Mouse (Mus musculus) lung, embryonic 16.5 days (tissue): ENCODE measurements at regions not wholly inside any gene's neighbourhood (a gene's known extent, or its start where the extent isn't known, plus 50 kb on each side); places are given as distances from the start of the nearest gene placed in this dataset.

Experiments used
- ATAC-seq: fragments of 200-750 bp; cut with Nextera tagmentation; 2 replicates; pipeline ENCODE4 v1.8.0; 2017; ENCODE audit warnings: low read depth, mild to moderate bottlenecking, moderate library complexity
- H3K27ac ChIP-seq: fragments of 300-500 bp; sonication (generic); 2 replicates; pipeline ENCODE4 v1.5.1; 2014; ENCODE audit warnings: mild to moderate bottlenecking, control low read depth, low read length
- H3K27me3 ChIP-seq: fragments of 300-500 bp; sonication (generic); 2 replicates; pipeline ENCODE4 v1.6.1; 2014; ENCODE audit warnings: low read depth, low read length, mixed read lengths; ENCODE audit not compliant: control insufficient read depth, insufficient read depth
- H3K36me3 ChIP-seq: fragments of 300-500 bp; sonication (generic); 2 replicates; pipeline ENCODE4 v1.6.1; 2014; ENCODE audit warnings: low read length; ENCODE audit not compliant: control insufficient read depth, insufficient read depth
- H3K4me1 ChIP-seq: fragments of 300-500 bp; sonication (generic); replicated peaks from 2 replicates; pipeline ENCODE4 v1.6.1; 2014; ENCODE audit warnings: low read length, mixed read lengths; ENCODE audit not compliant: control insufficient read depth, insufficient read depth
- H3K4me2 ChIP-seq: fragments of 300-500 bp; sonication (generic); 2 replicates; pipeline ENCODE4 v1.6.1; 2014; ENCODE audit warnings: low read depth, low read length, control low read depth
- H3K4me3 ChIP-seq: fragments of 300-500 bp; sonication (generic); 2 replicates; pipeline ENCODE4 v1.5.1; 2014; ENCODE audit warnings: mild to moderate bottlenecking, low read length, control low read depth
- H3K9ac ChIP-seq: fragments of 300-500 bp; sonication (generic); 2 replicates; pipeline ENCODE4 v1.6.1; 2014; ENCODE audit warnings: low read length, control low read depth
- H3K9me3 ChIP-seq: fragments of 300-500 bp; sonication (generic); 2 replicates; pipeline ENCODE4 v1.6.1; 2016; ENCODE audit warnings: low read length; ENCODE audit not compliant: control insufficient read depth
- WGBS: fragments of 180-500 bp; shearing (Covaris S2); extraction: QIAGEN DNeasy Blood & Tissue Kit; methylation state at CpG from one replicate; pipeline ENCODE4 v1.1.7; 2014; 5-methylcytosine and 5-hydroxymethylcytosine counted together

DNA sequence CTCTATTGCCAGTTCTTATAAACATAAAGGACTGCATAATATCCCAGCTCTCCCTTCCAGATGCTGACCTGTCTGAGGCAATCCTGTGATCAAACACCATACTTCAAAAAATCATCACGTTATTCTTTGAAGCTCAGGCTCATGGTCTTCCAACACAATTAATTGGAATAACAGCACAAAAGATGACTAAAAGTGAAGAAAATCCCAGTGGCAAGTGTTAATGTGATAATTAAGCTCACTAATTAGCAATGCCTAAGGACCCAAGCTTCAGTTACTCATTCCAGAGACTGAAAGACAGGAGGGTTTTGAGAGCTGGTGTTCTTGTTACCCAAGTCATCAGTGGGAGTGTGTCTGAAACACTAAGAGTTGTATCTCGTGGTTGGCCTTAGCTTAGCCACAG, 363.5 kb upstream of the Myt1l start:
- Histone ChIP-seq H3K4me3 (no peak overlapping the region), H3K36me3 (no peaks in the 10 kb centered on the region), H3K4me1 (no peaks in the 10 kb centered on the region), H3K27me3 (no peaks in the 10 kb centered on the region), H3K9me3 (no peaks in the 10 kb centered on the region), H3K9ac (no peak overlapping the region), H3K27ac (no peak overlapping the region), H3K4me2 (no peak overlapping the region)
- no peak for ATAC-seq
- WGBS: 83% methylated on average over 2 of the region's 2 CpGs

DNA sequence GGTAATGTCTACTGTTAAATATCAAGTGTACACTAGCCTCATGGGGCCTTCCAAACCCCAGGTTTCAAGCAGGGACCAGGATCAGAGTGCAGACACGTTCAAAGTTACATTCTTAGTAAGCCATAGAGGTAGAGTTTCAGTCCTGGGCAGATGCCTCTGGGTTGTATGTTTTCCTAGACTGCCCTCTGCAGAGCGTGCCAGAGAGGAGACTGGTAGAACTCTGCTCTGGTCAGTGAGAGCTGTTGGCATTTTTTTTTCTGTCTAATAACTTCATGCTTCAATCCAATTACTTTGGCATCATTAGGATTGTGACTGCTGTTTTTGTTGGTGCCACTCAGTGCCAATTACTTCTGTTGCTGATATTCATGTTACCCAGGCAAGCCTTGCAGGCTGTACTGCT, 361.9 kb upstream of the Myt1l start:
- Histone ChIP-seq H3K4me3 (no peak overlapping the region), H3K36me3 (no peaks in the 10 kb centered on the region), H3K27me3 (no peaks in the 10 kb centered on the region), H3K9me3 (no peaks in the 10 kb centered on the region), H3K4me1 (no peaks in the 10 kb centered on the region), H3K27ac (no peak overlapping the region), H3K9ac (no peak overlapping the region), H3K4me2 (no peak overlapping the region)
- ATAC-seq: no peak
- WGBS: 44% methylated on average over 2 of the region's 2 CpGs

DNA sequence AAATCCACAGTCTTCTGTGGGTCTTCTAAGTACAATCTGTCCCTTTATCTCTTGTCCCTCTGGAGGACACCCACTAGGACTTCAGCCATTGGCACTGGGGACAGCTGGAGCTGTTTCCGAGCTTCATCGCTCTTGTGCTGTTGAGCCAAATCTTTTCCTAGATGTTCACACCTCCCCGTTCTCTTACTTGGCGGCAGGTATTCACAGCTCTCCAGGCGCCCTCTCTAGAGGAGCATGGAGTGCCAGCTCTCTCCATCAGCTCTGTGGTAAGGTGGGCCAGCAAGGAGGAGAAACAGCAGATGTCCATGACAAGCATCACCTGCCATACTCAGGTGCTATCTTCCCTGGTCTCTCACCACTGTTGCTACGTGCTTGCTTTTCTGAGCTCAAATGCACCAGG, 360.3 kb upstream of the Myt1l start:
- H3K27me3 ChIP-seq: no peaks in the 10 kb centered on the region
- ATAC-seq: no peak
- H3K36me3 ChIP-seq: no peaks in the 10 kb centered on the region
- no peak overlapping the region for H3K4me2 ChIP-seq
- WGBS: 75% methylated on average over 6 of the region's 6 CpGs
- H3K27ac ChIP-seq: no peak overlapping the region
- H3K9me3 ChIP-seq: no peaks in the 10 kb centered on the region
- H3K9ac ChIP-seq: no peak overlapping the region
- no peak overlapping the region for H3K4me3 ChIP-seq
- H3K4me1 ChIP-seq: no peaks in the 10 kb centered on the region

DNA sequence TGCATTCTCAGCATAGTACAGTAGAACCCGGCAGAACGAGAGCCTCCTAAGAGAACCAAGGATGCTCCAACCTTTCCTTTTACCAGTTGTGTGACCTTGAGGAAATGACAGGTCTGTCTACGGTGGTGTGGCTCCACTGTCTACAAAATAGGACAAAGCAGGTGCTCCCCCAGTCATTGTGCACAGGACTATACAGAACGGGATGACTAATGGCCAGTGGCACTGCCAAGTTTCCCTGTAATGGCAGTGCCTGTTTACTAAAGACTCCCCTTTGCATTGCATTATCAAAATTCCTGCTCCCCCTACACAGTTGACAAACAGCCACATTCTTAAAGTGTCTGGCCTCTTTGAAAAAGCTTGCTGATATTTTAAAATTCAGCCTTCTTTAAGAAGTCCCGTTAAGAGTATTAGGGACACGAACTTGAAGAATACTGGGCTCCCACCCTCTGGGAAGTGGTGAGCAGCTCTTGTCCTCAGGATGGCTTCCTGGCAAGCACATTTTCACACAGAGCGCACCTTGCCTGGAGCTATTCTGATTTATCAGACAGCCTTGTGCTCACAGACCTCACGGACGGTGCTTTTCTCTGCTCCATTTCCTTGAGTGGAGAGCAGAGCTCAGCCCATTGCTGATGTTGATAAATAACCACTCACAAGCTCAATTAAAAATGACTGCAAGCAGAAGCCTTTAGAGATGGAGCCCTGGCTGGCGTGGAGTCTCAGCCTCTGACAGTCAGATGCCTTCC, 352.3 kb upstream of the Myt1l start:
- no peak overlapping the region for H3K27ac ChIP-seq
- 69% methylated on average over 10 of the region's 10 CpGs for WGBS
- no peak overlapping the region for H3K4me2 ChIP-seq
- no peak for ATAC-seq
- no peak overlapping the region for H3K9ac ChIP-seq
- H3K4me1 ChIP-seq: no peaks in the 10 kb centered on the region
- no peaks in the 10 kb centered on the region for H3K36me3 ChIP-seq
- no peaks in the 10 kb centered on the region for H3K9me3 ChIP-seq
- H3K27me3 ChIP-seq: no peaks in the 10 kb centered on the region
- no peak overlapping the region for H3K4me3 ChIP-seq

DNA sequence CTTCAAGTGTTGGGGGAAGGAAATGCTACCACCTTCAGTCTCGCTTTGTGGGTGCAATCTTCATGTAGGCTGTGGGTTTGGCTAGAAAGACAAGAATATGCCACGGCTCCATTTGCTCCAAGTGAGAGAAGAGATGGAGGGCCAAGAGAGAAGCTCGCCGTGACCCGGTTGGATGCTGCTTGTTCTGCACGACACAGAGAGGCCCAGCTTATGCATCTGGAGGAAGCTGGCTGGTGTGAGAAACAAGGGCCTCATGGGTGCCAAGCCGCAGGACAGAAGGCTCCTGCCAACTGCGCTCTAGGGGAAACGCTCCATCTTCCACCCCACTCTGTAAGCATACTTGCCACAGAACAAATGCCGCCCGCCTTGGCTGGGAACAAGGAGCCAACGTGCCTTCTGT, 351.0 kb upstream of the Myt1l start:
- no peaks in the 10 kb centered on the region for H3K9me3 ChIP-seq
- H3K27ac ChIP-seq: no peak overlapping the region
- H3K4me1 ChIP-seq: no peaks in the 10 kb centered on the region
- no peak overlapping the region for H3K9ac ChIP-seq
- no peak overlapping the region for H3K4me2 ChIP-seq
- H3K4me3 ChIP-seq: no peak overlapping the region
- ATAC-seq: no peak
- no peaks in the 10 kb centered on the region for H3K36me3 ChIP-seq
- H3K27me3 ChIP-seq: no peaks in the 10 kb centered on the region
- 79% methylated on average over 12 of the region's 12 CpGs for WGBS

DNA sequence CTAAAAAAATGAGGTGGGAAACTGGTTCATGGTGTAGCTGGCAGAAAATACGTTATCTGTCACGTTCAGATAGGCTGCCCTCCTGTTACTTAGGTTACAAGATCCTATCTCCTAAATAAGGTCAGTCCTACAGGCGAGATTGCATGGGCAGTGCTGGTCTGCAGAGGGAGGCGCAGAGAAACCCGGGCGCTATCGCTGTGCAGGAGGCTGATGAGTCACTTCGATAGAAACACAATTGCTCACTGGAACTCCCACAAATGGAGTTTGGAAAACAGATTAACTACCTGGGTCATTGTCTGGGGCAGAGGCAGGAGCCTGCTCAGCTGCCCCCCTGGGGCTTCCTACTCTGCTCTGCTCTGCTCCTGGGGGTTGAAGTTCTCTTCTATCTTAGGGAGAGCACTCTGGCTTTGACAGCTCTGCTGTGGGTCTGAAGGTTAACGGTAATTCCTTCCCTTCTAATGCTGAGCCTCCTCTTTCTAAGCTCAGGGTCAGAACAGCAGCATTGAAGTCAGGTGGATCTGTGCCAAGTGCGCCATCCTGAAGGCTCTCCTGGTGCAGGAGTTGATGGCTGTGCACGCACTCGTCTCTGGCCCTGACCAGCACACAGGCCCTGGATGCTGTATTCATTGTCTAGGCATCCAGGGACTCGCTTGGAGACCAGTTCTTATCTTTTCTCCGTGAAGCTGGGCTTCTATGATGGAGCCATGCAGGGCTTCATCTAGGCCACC, 349.9 kb upstream of the Myt1l start:
- H3K4me1 ChIP-seq: no peaks in the 10 kb centered on the region
- H3K4me3 ChIP-seq: no peak overlapping the region
- ATAC-seq: no peak
- no peak overlapping the region for H3K9ac ChIP-seq
- no peak overlapping the region for H3K4me2 ChIP-seq
- 60% methylated on average over 14 of the region's 14 CpGs for WGBS
- no peaks in the 10 kb centered on the region for H3K9me3 ChIP-seq
- H3K27ac ChIP-seq: no peak overlapping the region
- H3K27me3 ChIP-seq: no peaks in the 10 kb centered on the region
- H3K36me3 ChIP-seq: no peaks in the 10 kb centered on the region

DNA sequence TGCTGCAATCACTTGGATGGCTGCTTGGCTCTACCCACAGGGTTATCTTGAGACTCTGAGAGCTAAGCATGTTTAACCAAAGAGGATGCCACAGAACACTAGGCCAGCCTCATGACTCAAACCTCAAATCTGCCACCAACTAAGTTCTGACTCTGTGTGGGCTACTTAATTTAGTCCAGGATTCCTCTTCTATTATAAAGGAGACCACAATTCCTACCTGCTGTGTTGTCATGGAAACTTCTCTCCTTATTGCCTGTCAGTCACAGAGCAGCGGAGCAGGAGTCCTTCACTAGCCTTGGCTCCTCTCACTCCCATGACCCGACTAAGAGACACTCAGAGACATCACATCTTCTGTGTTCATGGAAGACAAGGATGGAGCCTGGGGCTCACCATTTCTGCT, 348.8 kb upstream of the Myt1l start:
- Histone ChIP-seq H3K4me3 (no peak overlapping the region), H3K27me3 (no peaks in the 10 kb centered on the region), H3K36me3 (no peaks in the 10 kb centered on the region), H3K4me1 (no peaks in the 10 kb centered on the region), H3K9me3 (no peaks in the 10 kb centered on the region), H3K27ac (no peak overlapping the region), H3K4me2 (no peak overlapping the region), H3K9ac (no peak overlapping the region)
- 72% methylated on average over 2 of the region's 2 CpGs for WGBS
- no peak for ATAC-seq

DNA sequence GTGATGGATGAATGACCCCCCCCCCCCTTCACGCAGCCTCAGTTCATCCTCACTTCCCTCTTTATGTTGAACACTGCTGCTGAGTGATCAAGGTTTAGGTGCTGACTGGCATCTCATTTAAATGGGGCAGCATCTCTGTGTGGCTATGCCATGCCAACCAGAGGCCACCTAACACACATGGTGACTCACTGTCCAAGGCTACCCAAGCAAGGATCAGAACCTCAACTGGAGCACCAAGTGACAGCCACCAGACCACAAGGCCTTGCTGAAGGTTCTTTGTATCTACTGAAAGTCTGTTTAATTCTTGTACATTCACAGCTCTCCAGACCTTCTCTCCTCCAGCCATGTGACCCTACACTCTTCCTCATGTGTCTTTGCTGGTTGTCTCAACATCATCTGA, 347.6 kb upstream of the Myt1l start:
- H3K9ac ChIP-seq: no peak overlapping the region
- H3K4me3 ChIP-seq: no peak overlapping the region
- 63% methylated on average over 1 of the region's 1 CpGs for WGBS
- H3K9me3 ChIP-seq: no peaks in the 10 kb centered on the region
- no peaks in the 10 kb centered on the region for H3K36me3 ChIP-seq
- ATAC-seq: no peak
- no peak overlapping the region for H3K27ac ChIP-seq
- H3K4me1 ChIP-seq: no peaks in the 10 kb centered on the region
- H3K27me3 ChIP-seq: no peaks in the 10 kb centered on the region
- no peak overlapping the region for H3K4me2 ChIP-seq

DNA sequence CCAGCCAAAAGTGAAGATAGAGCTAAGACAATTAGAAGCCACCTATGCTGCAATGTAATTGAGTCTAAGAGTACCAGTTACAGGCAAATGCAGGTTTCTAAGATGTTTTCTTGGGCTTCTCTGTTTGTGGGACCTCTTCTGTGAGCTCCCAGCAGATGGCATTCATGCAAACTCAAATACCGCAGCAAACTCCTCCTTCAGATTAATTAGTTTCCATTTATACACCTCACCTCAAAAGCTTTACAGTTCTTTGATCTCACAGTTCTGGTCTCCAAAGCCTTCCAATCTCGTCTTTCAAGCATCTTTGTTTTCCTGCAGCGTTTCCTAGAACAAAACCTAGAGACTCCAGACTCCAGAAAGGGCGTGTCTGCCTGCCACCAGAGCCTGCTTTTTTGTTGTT, 340.6 kb upstream of the Myt1l start:
- H3K9me3 ChIP-seq: no peaks in the 10 kb centered on the region
- H3K9ac ChIP-seq: no peak overlapping the region
- H3K4me2 ChIP-seq: no peak overlapping the region
- H3K4me1 ChIP-seq: no peaks in the 10 kb centered on the region
- H3K4me3 ChIP-seq: no peak overlapping the region
- no peak for ATAC-seq
- H3K27me3 ChIP-seq: no peaks in the 10 kb centered on the region
- no peak overlapping the region for H3K27ac ChIP-seq
- H3K36me3 ChIP-seq: no peaks in the 10 kb centered on the region
- WGBS: 59% methylated on average over 4 of the region's 4 CpGs
